Comparison of ENCODE assay signal across 8 mouse cellular contexts in the genomic region with DNA sequence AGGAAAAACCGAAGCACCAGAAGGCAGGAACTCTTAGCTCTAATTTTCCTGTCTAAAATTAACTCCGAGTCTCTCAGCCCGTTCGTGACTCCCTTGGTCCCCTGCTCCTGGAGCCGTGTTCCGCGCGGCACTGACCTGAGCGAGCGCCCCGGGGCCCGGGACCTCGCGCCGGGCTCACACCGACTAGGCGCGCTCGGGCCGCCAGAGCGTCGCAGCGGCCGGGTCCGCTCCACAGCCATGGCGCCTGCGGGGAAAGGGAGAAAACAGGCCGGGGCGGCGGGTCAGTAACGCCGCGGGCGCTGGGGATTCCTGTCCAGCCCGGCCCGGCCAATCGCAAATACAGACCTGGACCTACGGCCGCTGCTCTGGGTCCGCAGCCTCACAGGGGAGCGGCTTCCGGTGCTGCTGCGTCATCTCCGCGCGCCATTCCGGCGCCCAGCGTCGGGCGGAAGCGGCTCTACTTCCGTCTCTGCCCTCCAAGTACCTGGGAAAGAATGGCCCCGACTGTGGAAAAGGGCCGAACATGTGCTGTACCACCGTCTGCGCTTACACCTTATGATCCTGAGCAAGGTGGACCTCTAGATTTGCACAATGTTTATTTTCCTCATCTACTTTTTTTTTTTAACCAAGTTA. TPM values are rescaled to one million over a fixed set of nuclear protein-coding genes. Genes with fewer than 3 reads are reported as not detected.
DNase-seq lines count a peak whose midpoint lies in the region; ATAC-seq and TF ChIP-seq lines count a peak whose summit lies in the region.

TSS of gene Fbxw2 (minus strand) at position 485 of the 633 bp plus-strand sequence.

- peak within 1 kb of the TSS; percentile 86 for H3K27ac ChIP-seq in heart, embryonic 11.5 days (ENCODE audit: low read depth, low read length)
- peak within 1 kb of the TSS; percentile 92 for H3K27ac ChIP-seq in kidney, embryonic 16.5 days (ENCODE audit: low read length)
- peak within 1 kb of the TSS; percentile 94 for H3K27ac ChIP-seq in liver, adult 2 months (replicated peaks; ENCODE audit: insufficient read depth, low read depth, low read length)

- peak; percentile 92 to 93 for DNase-seq in B cell, adult 2 months
- peak; percentile 98 for DNase-seq in brain, adult 2 months (ENCODE audit: low read depth, low spot score)
- DNase-seq in liver, adult 2 months (ENCODE audit: extremely low read depth, low read depth, low spot score) = peak; percentile 87
- DNase-seq in splenic B cell, adult 2 months (ENCODE audit: low read depth, low spot score) = peak; percentile 92

- peak within 1 kb of the TSS; percentile 92 for H3K9ac ChIP-seq in heart, embryonic 11.5 days (ENCODE audit: low read depth, low read length)
- H3K9ac ChIP-seq in kidney, embryonic 16.5 days (replicated peaks; ENCODE audit: low read length) = peak within 1 kb of the TSS; percentile 98
- peak within 1 kb of the TSS; percentile 99 for H3K9ac ChIP-seq in liver, adult 2 months (ENCODE audit: low read depth, low read length)

- no peak for TF ChIP-seq CTCF in liver, adult 2 months (IDR thresholded peaks at IDR 0.05; ENCODE audit: low read depth, low read length)

- under 1% methylated on average over 57 of the region's 57 CpGs for WGBS in heart, embryonic 11.5 days (ENCODE audit: insufficient replicate concordance)
- under 1% methylated on average over 57 of the region's 57 CpGs for WGBS in kidney, embryonic 16.5 days
- under 1% methylated on average over 56 of the region's 57 CpGs for WGBS in liver, adult 2 months

- H3K9me3 ChIP-seq in heart, embryonic 11.5 days (replicated peaks; ENCODE audit: control insufficient read depth, low read length) = no peaks in the 10 kb centered on the region
- 0 out of 2 replicates have a peak, but pooled peaks cover 5% of the 10 kb centered on the region for H3K9me3 ChIP-seq in kidney, embryonic 16.5 days (ENCODE audit: low read length)

- H3K79me2 ChIP-seq in liver, adult 2 months (ENCODE audit: control insufficient read depth, insufficient read depth, low read length) = peaks cover 10% of the 10 kb centered on the region
- peaks cover 38% of the 10 kb centered on the region for H3K79me2 ChIP-seq in myocyte (ENCODE audit: control insufficient read depth, insufficient read depth)

- H3K4me1 ChIP-seq in heart, embryonic 11.5 days (ENCODE audit: control insufficient read depth, insufficient read depth, low read length) = peaks cover 7% of the 10 kb centered on the region
- H3K4me1 ChIP-seq in kidney, embryonic 16.5 days (ENCODE audit: insufficient read depth, low read length) = peaks cover 13% of the 10 kb centered on the region
- H3K4me1 ChIP-seq in liver, adult 2 months (ENCODE audit: control insufficient read depth, insufficient read depth, low read length) = peaks cover 14% of the 10 kb centered on the region

- H3K4me3 ChIP-seq in heart, embryonic 11.5 days (ENCODE audit: low read depth, low read length) = peak within 1 kb of the TSS; percentile 93
- H3K4me3 ChIP-seq in kidney, embryonic 16.5 days (ENCODE audit: low read length) = peak within 1 kb of the TSS; percentile 100
- peak within 1 kb of the TSS; percentile 94 for H3K4me3 ChIP-seq in liver, adult 2 months (ENCODE audit: insufficient read depth, low read depth, low read length)
- H3K4me3 ChIP-seq in myocyte = peak within 1 kb of the TSS; percentile 62

- H3ac ChIP-seq in myocyte (ENCODE audit: control insufficient read depth, insufficient read length) = peak within 1 kb of the TSS; percentile 74

- ATAC-seq in erythroblast, adult 5-6 weeks (replicated peaks; ENCODE audit: low FRiP score, poor library complexity, severe bottlenecking) = peak; percentile 93
- ATAC-seq in heart, embryonic 11.5 days (replicated peaks; ENCODE audit: insufficient number of reproducible peaks, low FRiP score, low TSS enrichment) = peak; percentile 94
- peak; percentile 99 for ATAC-seq in kidney, embryonic 16.5 days (ENCODE audit: low FRiP score, low TSS enrichment)

- no peaks in the 10 kb centered on the region for H3K36me3 ChIP-seq in heart, embryonic 11.5 days (ENCODE audit: control insufficient read depth, insufficient read depth, low read length)
- no peaks in the 10 kb centered on the region for H3K36me3 ChIP-seq in kidney, embryonic 16.5 days (ENCODE audit: insufficient read depth, low read length)
- H3K36me3 ChIP-seq in liver, adult 2 months (ENCODE audit: control insufficient read depth, insufficient read depth, low read length) = peaks cover 13% of the 10 kb centered on the region
- peaks cover 11% of the 10 kb centered on the region for H3K36me3 ChIP-seq in myocyte (ENCODE audit: control insufficient read depth, insufficient read depth)
- no peaks in the 10 kb centered on the region; the same call in 1 of the 2 replicates for H3K36me3 ChIP-seq in splenic B cell, adult 2 months (ENCODE audit: control insufficient read depth, insufficient read depth, low read length, poor library complexity, severe bottlenecking)

- peak; percentile 83 for TF ChIP-seq POLR2A in liver, adult 2 months (IDR thresholded peaks at IDR 0.05; ENCODE audit: extremely low read depth, insufficient read depth, low read length)
- peak; percentile 83 for TF ChIP-seq POLR2A in myocyte (IDR thresholded peaks at IDR 0.05; ENCODE audit: insufficient read length, low read depth)

- peak within 1 kb of the TSS; percentile 82 for H3K4me2 ChIP-seq in heart, embryonic 11.5 days
- H3K4me2 ChIP-seq in kidney, embryonic 16.5 days (replicated peaks; ENCODE audit: low read depth, low read length) = peak within 1 kb of the TSS; percentile 86
- peak within 1 kb of the TSS; percentile 98 for H3K4me2 ChIP-seq in myocyte (ENCODE audit: low read depth)

- H3K27me3 ChIP-seq in heart, embryonic 11.5 days (ENCODE audit: control insufficient read depth, insufficient read depth, low read length) = no peaks in the 10 kb centered on the region
- H3K27me3 ChIP-seq in kidney, embryonic 16.5 days (ENCODE audit: insufficient read depth, low read length) = no peaks in the 10 kb centered on the region
- no peaks in the 10 kb centered on the region for H3K27me3 ChIP-seq in liver, adult 2 months (ENCODE audit: control insufficient read depth, insufficient read depth, low read length)
- H3K27me3 ChIP-seq in myocyte (ENCODE audit: control insufficient read depth, insufficient read depth, insufficient read length) = no peaks in the 10 kb centered on the region
- H3K27me3 ChIP-seq in splenic B cell, adult 2 months (ENCODE audit: control insufficient read depth, insufficient read depth, low read length, poor library complexity, severe bottlenecking) = no peaks in the 10 kb centered on the region

TF ChIP-seq in myocyte, 11 proteins besides CTCF, POLR2A, EP300 and RAD21:
- TF ChIP-seq MYOG (IDR thresholded peaks at IDR 0.05; ENCODE audit: control insufficient read depth in 1 of 3, insufficient read depth in 1 of 3, insufficient read length in 2 of 3, low read depth in 2 of 3) (no peak), TCF3 (IDR thresholded peaks at IDR 0.05; ENCODE audit: insufficient read length, low read depth) (no peak), TCF12 (IDR thresholded peaks at IDR 0.05; ENCODE audit: insufficient read depth, poor library complexity, severe bottlenecking) (no peak), MYOD1 (IDR thresholded peaks at IDR 0.05; ENCODE audit: control insufficient read depth in 1 of 3, insufficient read length in 2 of 3, low read depth in 2 of 3) (no peak), POLR2AphosphoS2 (IDR thresholded peaks at IDR 0.05; ENCODE audit: insufficient read length, low read depth) (peak; percentile 87), SRF (IDR thresholded peaks at IDR 0.05; ENCODE audit: control insufficient read depth, insufficient read length, low read depth) (peak; percentile 80), REST (IDR thresholded peaks at IDR 0.05; ENCODE audit: insufficient read depth, insufficient read length) (no peak), MAX (IDR thresholded peaks at IDR 0.05; ENCODE audit: low read depth) (no peak)
TF ChIP-seq in myocyte: peak in this region for 2.

RNA-seq across cellular contexts. Expression of gene Fbxw2, which starts in this region (rescaled TPM):
- total RNA-seq in erythroblast, adult 5-6 weeks (2015; ENCODE audit: low replicate concordance) = 104 and 121 TPM in 2 replicates
- total RNA-seq in erythroblast, adult 5-6 weeks (2017; ENCODE audit: low replicate concordance) = 178 and 181 TPM in 2 replicates
- polyA plus RNA-seq in heart, embryonic 11.5 days (2014; fragmentation: Nextera tagmentation; extraction: Ambion mirVana) = 46.9 and 61.2 TPM in 2 replicates
- polyA plus RNA-seq in kidney, embryonic 16.5 days (2015; fragmentation: Nextera tagmentation; extraction: Ambion mirVana) = 81.7 and 82.0 TPM in 2 replicates
- total RNA-seq in liver, adult 2 months (2014; rRNA removed) = 49.9 and 51.9 TPM in 2 replicates
- polyA plus RNA-seq in liver, adult 2 months (2012; rRNA removed) = 24.2 and 28.1 TPM in 2 replicates
- 43.9 TPM for polyA plus RNA-seq in myocyte (2012; fragmentation: generic; extraction: Trizol)

Comparison
In these comparisons a context has a peak if more than half of its experiments do, and no peak if none do; other contexts are left out.
1. Peak in every context shown above with its lines: DNase-seq, ATAC-seq, H3K4me3 ChIP-seq and H3K27ac ChIP-seq.